Mouse (Mus musculus) stomach, postnatal 0 days (tissue): ENCODE results near the gene Sec14l1.

ENCODE experiments used
- CTCF ChIP-seq: IDR thresholded peaks from 2 replicates; pipeline ENCODE4 v1.5.1; 2016; ENCODE audit warnings: antibody characterized with exemption, low read depth, mild to moderate bottlenecking, moderate library complexity
- EP300 ChIP-seq: optimal IDR thresholded peaks from 2 replicates; pipeline ENCODE3; 2016; ENCODE audit warnings: antibody characterized with exemption

- TF ChIP-seq CTCF = no peak
- TF ChIP-seq EP300 = no peak
Measured at GRCm38 (mm10) chr11:117087036-117087799, 27.8 kb upstream of the Sec14l1 start.
